Mouse (Mus musculus) kidney, postnatal 4 days (tissue): ENCODE data around the gene Gm12666.
"Not testable (repeated sequence)": the region's sequence is repeated elsewhere in the genome, so short reads cannot be mapped to it uniquely, and the experiment has no call there.

Experiments
- DNase-seq, 2 experiments: peaks; one replicate each; pipeline ENCODE4 v3.0.0; 2021; ENCODE audit warnings: mixed read lengths in 2 of 2

Gene Gm12666

DNA sequence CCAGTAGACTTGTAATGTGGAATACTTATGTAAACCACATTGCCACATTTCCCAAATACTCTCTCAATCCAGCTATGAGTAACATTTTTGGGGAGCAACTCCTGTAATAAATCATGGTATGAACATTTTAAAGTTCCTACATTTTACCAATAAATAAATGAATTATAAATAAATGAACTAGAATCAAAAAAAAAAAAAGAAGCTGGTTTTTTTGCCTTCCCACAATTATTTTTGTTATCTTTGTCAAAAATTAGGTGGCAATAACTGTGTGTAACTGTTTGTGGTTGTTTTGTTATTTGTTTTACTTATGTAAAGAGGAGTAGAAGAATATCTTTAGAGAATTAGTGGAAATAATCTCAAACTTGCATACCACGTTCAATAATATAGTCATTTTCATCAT lies at the start of gene Gm12666:
Gene Gm12666, minus strand, starts transcription at position 101 of the 400 bp plus-strand sequence.
- not testable (repeated sequence) for DNase-seq

GRCm38 (mm10) chr4:92226326-92226725 lies 34.8 kb upstream of the Gm12666 start:
- no peak for DNase-seq

- DNase-seq = no peak
These were observed 24.7 kb upstream of the Gm12666 start for GRCm38 (mm10) chr4:92216286-92216685.

- no peak for DNase-seq
These were observed 38.9 kb downstream of the Gm12666 start for GRCm38 (mm10) chr4:92152646-92153045.

GRCm38 (mm10) chr4:92147134-92147533 lies 44.4 kb downstream of the Gm12666 start, which contains the start of gene Izumo3:
Gene Izumo3 (minus strand): TSS chr4:92147234.
- DNase-seq = no peak
